Mouse (Mus musculus) layer of hippocampus, adult 8-10 months (tissue): ENCODE results near the gene Ddx54. TPM values are rescaled to one million over a fixed set of nuclear protein-coding genes. Genes with fewer than 3 reads are reported as not detected.

Experiments
- DNase-seq, 2 experiments: peaks; one replicate each; pipeline ENCODE4 v3.0.0; 2022; ENCODE audit warnings: low spot score in 2 of 2
- total RNA-seq, 4 experiments: library from RNA; stranded (reverse); gene quantifications; 2 replicates each; pipeline ENCODE4 v1.2.4; 2022

The Ddx54 gene
- total RNA-seq, 4 experiments from 2014 or later, result 32.8 to 37.1 (median 35.7) TPM

- DNase-seq, result no peak
Measured at GRCm38 (mm10) chr5:120579898-120580626, 32.5 kb upstream of the Ddx54 start.

- DNase-seq, result no peak
Measured at GRCm38 (mm10) chr5:120582002-120582401, 30.5 kb upstream of the Ddx54 start.

DNA sequence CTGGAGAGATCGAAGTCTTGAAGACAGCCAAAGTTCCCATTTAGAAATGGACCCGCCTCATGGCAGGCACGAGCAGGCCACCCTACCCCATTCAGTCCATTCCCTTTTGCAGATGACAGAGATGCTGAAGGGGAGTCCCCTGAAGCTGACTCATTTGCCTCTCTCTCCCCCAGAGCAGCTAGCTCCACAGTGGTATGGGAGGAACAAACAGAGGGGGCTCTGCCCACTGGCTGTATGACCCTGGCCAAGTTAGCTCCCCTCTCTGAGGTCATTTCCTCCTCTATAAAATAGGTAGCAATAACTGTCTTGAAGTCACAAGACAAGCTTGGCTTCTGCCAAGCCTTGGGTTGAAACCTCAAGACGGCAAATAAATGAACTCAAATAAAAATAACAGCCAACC lies 29.0 kb upstream of the Ddx54 start:
- DNase-seq, result no peak

GRCm38 (mm10) chr5:120584968-120585367 lies 27.6 kb upstream of the Ddx54 start:
- no peak for DNase-seq

DNA sequence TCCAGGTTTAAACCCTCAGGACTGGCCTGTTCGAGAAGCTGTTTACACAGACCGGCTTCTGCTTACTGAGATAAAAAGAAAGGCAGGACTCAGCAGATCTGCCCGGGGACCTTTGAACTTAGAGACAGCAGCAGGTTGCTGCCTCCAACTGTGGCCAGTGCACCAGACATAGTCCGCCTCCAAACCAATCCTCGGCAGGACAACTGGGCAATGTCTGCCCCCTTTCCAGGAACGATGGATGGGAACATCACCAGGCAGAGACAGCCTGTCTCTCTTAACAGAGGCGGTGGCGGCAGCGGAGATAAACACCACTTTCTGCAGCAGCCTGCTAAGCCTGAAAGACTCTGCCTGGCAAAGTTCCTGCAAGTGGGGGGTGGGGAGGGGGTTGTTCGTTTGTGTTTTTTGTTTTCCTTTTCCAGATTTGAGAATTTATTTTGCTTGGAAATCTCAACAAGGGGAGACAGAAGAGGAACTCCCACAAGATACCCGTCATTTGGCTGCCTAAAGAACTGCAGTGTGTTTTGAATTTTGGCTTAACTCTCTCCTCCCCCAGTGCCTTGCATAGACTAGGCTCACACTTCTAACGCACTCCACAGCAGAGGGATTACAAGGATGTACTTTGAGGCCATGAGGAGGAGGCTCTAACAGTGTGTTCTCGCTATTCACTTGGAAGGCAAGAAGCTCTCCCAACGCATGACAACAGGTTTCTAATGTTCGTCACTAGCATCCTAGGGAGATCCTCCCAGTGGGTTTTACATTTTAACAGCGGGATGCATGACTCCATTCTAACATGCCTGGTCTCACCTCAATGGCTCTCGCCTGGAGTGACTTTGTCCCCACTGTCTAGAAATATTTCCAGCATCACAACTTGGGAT lies 25.6 kb upstream of the Ddx54 start:
- DNase-seq, result no peak

DNA sequence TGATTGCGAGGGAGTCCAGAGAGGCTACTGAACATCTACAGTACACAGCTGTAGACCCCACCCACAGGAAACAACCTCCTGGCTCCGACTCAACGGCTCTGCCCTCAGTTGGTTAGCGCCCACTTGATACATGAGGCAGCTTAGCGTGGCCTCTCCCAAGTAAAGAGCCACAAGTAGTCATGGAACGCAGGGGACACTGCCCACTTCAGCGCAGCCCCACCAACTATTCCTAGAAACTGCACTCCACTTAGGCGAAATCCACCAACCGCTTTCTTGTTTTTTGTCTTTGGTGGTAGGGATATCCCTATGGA lies 25.0 kb upstream of the Ddx54 start:
- no peak for DNase-seq

- no peak for DNase-seq
Measured at GRCm38 (mm10) chr5:120587940-120588568, 24.5 kb upstream of the Ddx54 start.

DNA sequence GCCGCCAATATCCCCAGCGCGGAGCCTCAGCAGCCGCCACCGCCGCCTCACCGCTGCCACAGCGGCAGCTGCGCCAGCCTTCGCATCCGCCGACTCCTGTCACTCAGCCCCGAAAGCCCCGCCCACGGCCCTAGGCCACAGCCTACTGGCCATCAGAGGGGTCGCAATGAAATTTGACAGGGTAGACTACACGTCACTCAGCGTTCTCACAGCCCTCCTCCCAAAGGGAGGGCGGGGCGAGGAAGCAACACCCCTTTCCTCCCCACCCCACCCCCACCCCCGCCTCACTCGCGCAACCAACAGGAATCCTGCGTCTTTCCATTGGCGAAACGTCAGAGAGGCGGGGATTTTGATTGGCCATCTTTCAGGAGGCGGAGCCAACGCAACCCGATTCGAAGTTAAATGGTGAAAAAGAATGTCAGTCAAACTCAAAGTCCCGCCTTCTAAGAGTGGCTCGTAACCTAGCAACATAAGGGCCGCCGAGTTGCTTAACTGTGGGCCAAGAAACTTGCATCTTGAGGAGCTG lies 23.9 kb upstream of the Ddx54 start, which contains the start of the genes Tpcn1 and Iqcd:
Gene Tpcn1, minus strand, starts transcription at position 105 of the 526 bp plus-strand sequence.
Gene Iqcd, plus strand, starts transcription at position 448 of the 526 bp plus-strand sequence.
- peak; percentile 98 to 99 for DNase-seq

DNA sequence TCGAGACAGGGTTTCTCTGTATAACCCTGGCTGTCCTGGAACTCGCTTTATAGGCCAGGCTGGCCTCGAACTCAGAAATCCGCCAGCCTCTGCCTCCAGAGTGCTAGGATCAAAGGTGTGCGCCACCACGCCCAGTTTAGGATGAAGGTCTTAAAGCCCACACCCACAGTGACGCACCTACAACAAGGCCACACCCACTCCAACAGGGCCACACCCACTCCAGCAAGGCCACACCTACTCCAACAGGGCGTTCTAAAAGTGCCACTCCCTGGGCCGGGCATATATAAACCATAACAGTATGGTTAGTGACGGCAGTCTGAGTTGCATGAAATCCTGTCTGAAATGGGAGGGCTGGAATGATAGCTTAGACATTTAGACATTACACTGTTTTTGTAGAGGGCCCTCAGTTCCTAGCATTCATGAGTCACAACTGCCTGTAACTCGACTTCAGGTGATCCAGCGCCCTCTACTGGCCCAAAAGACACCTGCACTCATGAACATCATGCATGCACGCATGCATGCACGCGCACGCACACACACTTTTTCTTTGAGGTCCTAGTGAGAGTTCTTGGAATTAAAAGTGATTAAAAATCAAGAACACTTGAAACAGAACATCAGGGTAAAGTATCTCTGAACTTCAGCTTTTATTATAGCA lies 22.1 kb upstream of the Ddx54 start:
- DNase-seq, result no peak

DNA sequence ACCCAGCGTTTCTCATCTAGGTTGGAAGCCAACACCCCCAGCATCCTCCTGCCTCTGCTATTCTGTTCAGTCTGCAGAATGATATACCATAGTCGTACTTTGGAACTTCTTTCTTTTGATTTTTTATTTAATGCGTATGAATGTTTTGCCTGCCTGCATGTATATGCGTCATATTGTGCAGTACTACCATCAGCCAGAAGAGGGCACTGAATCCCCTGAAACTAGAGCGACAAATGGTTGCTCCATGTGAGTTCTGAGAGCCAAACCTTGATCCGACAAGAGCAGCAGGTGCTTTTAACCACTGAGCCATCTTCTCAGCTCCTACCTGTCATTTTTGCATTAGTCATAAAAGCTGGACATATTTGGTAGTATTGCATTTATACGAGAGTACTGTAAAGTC lies 20.4 kb upstream of the Ddx54 start:
- DNase-seq, result no peak

GRCm38 (mm10) chr5:120594485-120594884 lies 18.1 kb upstream of the Ddx54 start:
- no peak for DNase-seq

- DNase-seq, result no peak
Measured at GRCm38 (mm10) chr5:120599625-120600024, 12.9 kb upstream of the Ddx54 start.

GRCm38 (mm10) chr5:120600946-120601668 lies 11.4 kb upstream of the Ddx54 start:
- DNase-seq, result no peak

- no peak for DNase-seq
Measured at GRCm38 (mm10) chr5:120602210-120602609, 10.3 kb upstream of the Ddx54 start.

GRCm38 (mm10) chr5:120603515-120603914 lies 9.0 kb upstream of the Ddx54 start:
- DNase-seq, result no peak

GRCm38 (mm10) chr5:120604839-120605238 lies 7.7 kb upstream of the Ddx54 start:
- peak in 1 of 2 experiments; percentile 84 for DNase-seq

GRCm38 (mm10) chr5:120605241-120605661 lies 7.3 kb upstream of the Ddx54 start:
- DNase-seq, result no peak

GRCm38 (mm10) chr5:120605688-120606087 lies 6.9 kb upstream of the Ddx54 start:
- peak; percentile 83 to 92 for DNase-seq

GRCm38 (mm10) chr5:120606590-120607200 lies 5.8 kb upstream of the Ddx54 start:
- DNase-seq, result no peak

- DNase-seq, result no peak
Measured at GRCm38 (mm10) chr5:120607335-120607734, 5.2 kb upstream of the Ddx54 start.
